Mouse (Mus musculus) embryonic fibroblast, embryonic 13.5 days (primary cell): ENCODE measurements around the gene Gm5134. TPM values are rescaled to one million over a fixed set of nuclear protein-coding genes. Genes with fewer than 3 reads are reported as not detected.

Experiments used
- H3K27ac ChIP-seq: 2 replicates; pipeline ENCODE4 v1.5.1; 2012; ENCODE audit warnings: low read length, control low read depth, inconsistent platforms; ENCODE audit not compliant: insufficient read depth
- H3K4me1 ChIP-seq: 2 replicates; pipeline ENCODE4 v1.6.1; 2011; ENCODE audit warnings: low read length; ENCODE audit not compliant: control insufficient read depth, insufficient read depth
- H3K4me3 ChIP-seq: 2 replicates; pipeline ENCODE4 v1.5.1; 2011; ENCODE audit warnings: mild to moderate bottlenecking, control low read depth, low read length; ENCODE audit not compliant: insufficient read depth
- CTCF ChIP-seq: IDR thresholded peaks from 2 replicates; pipeline ENCODE4 v1.5.1; 2011; ENCODE audit warnings: mild to moderate bottlenecking, control low read depth, low read length, moderate library complexity, borderline replicate concordance; ENCODE audit not compliant: insufficient read depth
- POLR2A ChIP-seq: IDR thresholded peaks from 2 replicates; pipeline ENCODE4 v1.6.1; 2011; ENCODE audit warnings: low read depth, mild to moderate bottlenecking, control low read depth, low read length, moderate library complexity
- polyA plus RNA-seq: library from polyadenylated mRNA; stranded (reverse); fragments of >200 nt; gene quantifications from 2 replicates; pipeline ENCODE4 v1.2.4, GENCODE M21; 2011; ENCODE audit warnings: low read depth; ENCODE audit not compliant: missing spikeins, insufficient read length

The Gm5134 gene
- polyA plus RNA-seq, 1 experiment, result not detected

- H3K4me3 ChIP-seq, result peak overlapping the region; percentile 16; the same call in 1 of the 2 replicates
- no peak overlapping the region; the same call in 1 of the 2 replicates for H3K27ac ChIP-seq
- peaks cover 3% of the 10 kb centered on the region for H3K4me1 ChIP-seq
- TF ChIP-seq CTCF (no peak), POLR2A (no peak)
These were observed 77.4 kb downstream of the Gm5134 start for GRCm38 (mm10) chr10:76031511-76032401.

GRCm38 (mm10) chr10:76032402-76033118, 78.2 kb downstream of the Gm5134 start, which contains the start of gene Zfp280b:
Gene Zfp280b, plus strand, starts transcription at chr10:76032650.
- TF ChIP-seq POLR2A, result peak; percentile 49
- peak; percentile 46; the same call in 1 of the 2 replicates for TF ChIP-seq CTCF
- Histone ChIP-seq H3K4me3 (peak within 1 kb of the TSS; percentile 96), H3K27ac (no peak within 1 kb of the TSS; the same call in 1 of the 2 replicates), H3K4me1 (peaks cover 3% of the 10 kb centered on the region)

- Histone ChIP-seq H3K4me1 (peaks cover 3% of the 10 kb centered on the region), H3K27ac (no peak overlapping the region), H3K4me3 (peak overlapping the region; percentile 96)
- TF ChIP-seq CTCF, result no peak
- TF ChIP-seq POLR2A, result no peak
These were observed 78.8 kb downstream of the Gm5134 start for GRCm38 (mm10) chr10:76033119-76033455.

GRCm38 (mm10) chr10:76034001-76034600, 79.8 kb downstream of the Gm5134 start:
- peaks cover 3% of the 10 kb centered on the region for H3K4me1 ChIP-seq
- no peak overlapping the region for H3K27ac ChIP-seq
- H3K4me3 ChIP-seq, result peak overlapping the region; percentile 14; the same call in 1 of the 2 replicates
- TF ChIP-seq CTCF (no peak), POLR2A (no peak)

GRCm38 (mm10) chr10:76035277-76035676, 81.0 kb downstream of the Gm5134 start:
- Histone ChIP-seq H3K4me1 (peaks cover 3% of the 10 kb centered on the region), H3K4me3 (no peak overlapping the region), H3K27ac (no peak overlapping the region)
- TF ChIP-seq CTCF, result no peak
- TF ChIP-seq POLR2A, result no peak

GRCm38 (mm10) chr10:76036962-76037361, 82.6 kb downstream of the Gm5134 start:
- no peak overlapping the region for H3K4me3 ChIP-seq
- no peak overlapping the region for H3K27ac ChIP-seq
- H3K4me1 ChIP-seq, result peaks cover 3% of the 10 kb centered on the region
- no peak for TF ChIP-seq POLR2A
- TF ChIP-seq CTCF, result no peak

- TF ChIP-seq CTCF, result no peak
- no peak for TF ChIP-seq POLR2A
- no peak overlapping the region for H3K4me3 ChIP-seq
- H3K4me1 ChIP-seq, result 0 out of 2 replicates have a peak, but pooled peaks cover 3% of the 10 kb centered on the region
- no peak overlapping the region for H3K27ac ChIP-seq
These were observed 91.0 kb downstream of the Gm5134 start for GRCm38 (mm10) chr10:76045343-76045742.

- TF ChIP-seq CTCF, result no peak
- no peak for TF ChIP-seq POLR2A
- Histone ChIP-seq H3K4me3 (no peak overlapping the region), H3K27ac (no peak overlapping the region)
These were observed 92.4 kb downstream of the Gm5134 start for GRCm38 (mm10) chr10:76046754-76047153.

GRCm38 (mm10) chr10:76047182-76047869, 93.0 kb downstream of the Gm5134 start:
- no peak overlapping the region for H3K27ac ChIP-seq
- 0 out of 2 replicates have a peak, but pooled peaks cover 3% of the 10 kb centered on the region for H3K4me1 ChIP-seq
- H3K4me3 ChIP-seq, result no peak overlapping the region
- TF ChIP-seq POLR2A (no peak), CTCF (no peak)

More at GRCm38 (mm10) chr10:76046754-76047153, 92.4 kb downstream of the Gm5134 start:
- H3K4me1 ChIP-seq, result 0 out of 2 replicates have a peak, but pooled peaks cover 3% of the 10 kb centered on the region
